Mouse (Mus musculus): ENCODE measurements around the gene Vkorc1l1. TPM values are rescaled to one million over a fixed set of nuclear protein-coding genes. Genes with fewer than 3 reads are reported as not detected.

Gene Vkorc1l1
- polyA plus RNA-seq (2015; fragmentation: Nextera tagmentation; extraction: Ambion mirVana): 19.4 and 20.7 TPM in 2 replicates

- Histone ChIP-seq H3K27ac (peak within 1 kb of the TSS; percentile 74), H3K4me3 (replicated peaks; ENCODE audit: low read depth, low read length) (peak within 1 kb of the TSS; percentile 67), H3K4me1 (replicated peaks; ENCODE audit: insufficient read depth, low read length) (no peaks in the 10 kb centered on the region; the same call in 1 of the 2 replicates), H3K9ac (ENCODE audit: low read depth, low read length) (peak within 1 kb of the TSS; percentile 76), H3K27me3 (ENCODE audit: insufficient read depth, low read length) (no peaks in the 10 kb centered on the region), H3K36me3 (ENCODE audit: insufficient read depth, low read length) (no peaks in the 10 kb centered on the region), H3K9me3 (replicated peaks; ENCODE audit: low read length) (no peaks in the 10 kb centered on the region), H3K4me2 (ENCODE audit: low read length) (peak within 1 kb of the TSS; percentile 72)
- TF ChIP-seq CTCF (IDR thresholded peaks at IDR 0.05; ENCODE audit: low read depth): peak; percentile 6; the same call in 1 of the 2 replicates
- peak; percentile 97 for ATAC-seq (replicated peaks; ENCODE audit: low FRiP score, low read depth)
- 1% methylated on average over 52 of the region's 59 CpGs for WGBS
- DNase-seq (ENCODE audit: low spot score): peak; percentile 99
Measured at GRCm38 (mm10) chr5:129941495-129942045, at the start of gene Vkorc1l1. Gene Vkorc1l1 (plus strand): TSS chr5:129941970.

- TF ChIP-seq CTCF (IDR thresholded peaks at IDR 0.05; ENCODE audit: low read depth): no peak
- Histone ChIP-seq H3K27me3 (ENCODE audit: insufficient read depth, low read length) (no peaks in the 10 kb centered on the region), H3K4me3 (replicated peaks; ENCODE audit: low read depth, low read length) (peak within 1 kb of the TSS; percentile 66), H3K9ac (ENCODE audit: low read depth, low read length) (peak within 1 kb of the TSS; percentile 53), H3K27ac (no peak within 1 kb of the TSS), H3K36me3 (ENCODE audit: insufficient read depth, low read length) (no peaks in the 10 kb centered on the region), H3K9me3 (replicated peaks; ENCODE audit: low read length) (no peaks in the 10 kb centered on the region), H3K4me1 (replicated peaks; ENCODE audit: insufficient read depth, low read length) (0 out of 2 replicates have a peak, but pooled peaks cover 6% of the 10 kb centered on the region), H3K4me2 (ENCODE audit: low read length) (peak within 1 kb of the TSS; percentile 86)
- DNase-seq (ENCODE audit: low spot score): peak; percentile 98
- WGBS: 2% methylated on average over 44 of the region's 44 CpGs
- peak; percentile 97 for ATAC-seq (replicated peaks; ENCODE audit: low FRiP score, low read depth)
Measured at GRCm38 (mm10) chr5:129895198-129896088, 46.3 kb upstream of the Vkorc1l1 start, which contains the start of gene Zbed5. Gene Zbed5 (plus strand): TSS chr5:129895723.

- H3K4me1 ChIP-seq (replicated peaks; ENCODE audit: insufficient read depth, low read length): 0 out of 2 replicates have a peak, but pooled peaks cover 6% of the 10 kb centered on the region
- DNase-seq (ENCODE audit: low spot score) (no peak), ATAC-seq (replicated peaks; ENCODE audit: low FRiP score, low read depth) (no peak)
- WGBS: 91% methylated on average over 1 of the region's 1 CpGs
- no peaks in the 10 kb centered on the region for H3K9me3 ChIP-seq (replicated peaks; ENCODE audit: low read length)
- no peak within 1 kb of the TSS for H3K27ac ChIP-seq
- H3K27me3 ChIP-seq (ENCODE audit: insufficient read depth, low read length): no peaks in the 10 kb centered on the region
- H3K9ac ChIP-seq (ENCODE audit: low read depth, low read length): no peak within 1 kb of the TSS
- H3K36me3 ChIP-seq (ENCODE audit: insufficient read depth, low read length): 0 out of 2 replicates have a peak, but pooled peaks cover 5% of the 10 kb centered on the region
- no peak within 1 kb of the TSS for H3K4me2 ChIP-seq (ENCODE audit: low read length)
- TF ChIP-seq CTCF (IDR thresholded peaks at IDR 0.05; ENCODE audit: low read depth): no peak
- H3K4me3 ChIP-seq (replicated peaks; ENCODE audit: low read depth, low read length): no peak within 1 kb of the TSS
Measured at GRCm38 (mm10) chr5:129898449-129898848, 43.3 kb upstream of the Vkorc1l1 start, which contains the start of gene Phkg1. Gene Phkg1 (minus strand): TSS chr5:129898549.

- H3K9ac ChIP-seq (ENCODE audit: low read depth, low read length): 0 out of 2 replicates have a peak overlapping the region, but pooled peaks have one; percentile 74
- H3K9me3 ChIP-seq (replicated peaks; ENCODE audit: low read length): no peaks in the 10 kb centered on the region
- peak overlapping the region; percentile 94 for H3K4me2 ChIP-seq (ENCODE audit: low read length)
- H3K4me1 ChIP-seq (replicated peaks; ENCODE audit: insufficient read depth, low read length): no peaks in the 10 kb centered on the region
- TF ChIP-seq CTCF (IDR thresholded peaks at IDR 0.05; ENCODE audit: low read depth): no peak
- 0 out of 2 replicates have a peak overlapping the region, but pooled peaks have one; percentile 95 for H3K27ac ChIP-seq
- WGBS: 24% methylated on average over 4 of the region's 4 CpGs
- H3K36me3 ChIP-seq (ENCODE audit: insufficient read depth, low read length): no peaks in the 10 kb centered on the region
- ATAC-seq (replicated peaks; ENCODE audit: low FRiP score, low read depth) (no peak), DNase-seq (ENCODE audit: low spot score) (no peak)
- H3K27me3 ChIP-seq (ENCODE audit: insufficient read depth, low read length): no peaks in the 10 kb centered on the region
- H3K4me3 ChIP-seq (replicated peaks; ENCODE audit: low read depth, low read length): peak overlapping the region; percentile 63
Measured at GRCm38 (mm10) chr5:129907775-129908174, 34.0 kb upstream of the Vkorc1l1 start.

GRCm38 (mm10) chr5:129908242-129908965 is 33.4 kb upstream of the Vkorc1l1 start, which contains the start of gene Nupr1l:
Gene Nupr1l (plus strand): TSS chr5:129908540.
- H3K9ac ChIP-seq (ENCODE audit: low read depth, low read length): peak within 1 kb of the TSS; percentile 74
- no peaks in the 10 kb centered on the region for H3K27me3 ChIP-seq (ENCODE audit: insufficient read depth, low read length)
- H3K9me3 ChIP-seq (replicated peaks; ENCODE audit: low read length): no peaks in the 10 kb centered on the region
- WGBS: under 1% methylated on average over 63 of the region's 63 CpGs
- peak within 1 kb of the TSS; percentile 95 for H3K27ac ChIP-seq
- peak within 1 kb of the TSS; percentile 63 for H3K4me3 ChIP-seq (replicated peaks; ENCODE audit: low read depth, low read length)
- H3K4me1 ChIP-seq (replicated peaks; ENCODE audit: insufficient read depth, low read length): no peaks in the 10 kb centered on the region
- H3K36me3 ChIP-seq (ENCODE audit: insufficient read depth, low read length): no peaks in the 10 kb centered on the region
- DNase-seq (ENCODE audit: low spot score) (peak; percentile 97), ATAC-seq (replicated peaks; ENCODE audit: low FRiP score, low read depth) (peak; percentile 98)
- TF ChIP-seq CTCF (IDR thresholded peaks at IDR 0.05; ENCODE audit: low read depth): peak; percentile 55
- peak within 1 kb of the TSS; percentile 94 for H3K4me2 ChIP-seq (ENCODE audit: low read length)

Data from kidney, postnatal 0 days (tissue).